Mouse (Mus musculus) v-Abl transformed pro-B cells (cell line): ENCODE measurements around the gene Abhd8.

Experiments
- in situ Hi-C, 2 experiments: fragments of 400-800 bp; cut with MboI; formaldehyde crosslinking; loops; one replicate each; pipeline ENCODE4 v1.15.1; 2025; ENCODE audit not compliant: unreplicated experiment in 2 of 2

Gene Abhd8

DNA sequence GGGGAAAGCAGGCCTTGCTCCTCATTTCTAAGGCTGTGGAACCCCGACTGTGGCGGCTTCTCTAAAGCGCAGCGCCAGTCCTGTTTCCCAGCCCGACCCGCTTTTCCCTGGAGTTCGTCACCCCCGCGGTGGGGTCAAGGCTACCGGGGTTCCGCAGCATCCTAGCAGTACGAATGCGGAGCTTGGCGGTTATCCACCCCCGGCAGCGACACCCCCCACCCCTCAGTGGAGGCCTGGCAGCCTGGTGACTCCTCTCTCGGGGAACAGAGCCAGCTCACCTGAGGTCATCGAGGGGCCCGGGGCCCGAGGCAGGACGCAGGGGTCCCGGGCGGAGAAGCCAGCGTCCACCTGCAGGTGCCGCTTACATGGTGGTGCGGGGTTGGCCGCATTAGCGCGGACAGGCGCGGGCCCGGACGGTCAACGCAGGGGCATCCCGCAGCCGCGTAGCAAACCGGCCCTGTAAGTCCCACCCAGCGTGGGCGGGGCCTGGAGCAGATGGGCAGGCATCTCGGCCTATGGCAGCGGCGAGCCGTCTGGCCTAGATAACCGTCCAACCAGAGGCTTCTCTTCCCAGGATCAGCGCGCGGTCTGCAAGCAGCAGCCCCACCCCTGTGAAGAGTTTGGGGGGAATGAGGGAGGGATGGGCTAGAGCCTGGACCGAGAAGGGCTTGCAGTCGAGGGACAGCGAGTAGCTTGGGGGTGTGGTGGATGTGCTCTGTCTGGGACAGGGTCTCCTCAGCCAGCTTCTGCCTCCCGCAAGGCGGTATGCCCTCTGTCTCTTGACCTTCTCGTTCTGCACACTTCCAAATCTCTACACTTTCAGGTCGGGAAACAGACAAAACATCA is at the start of gene Abhd8:
Abhd8 (minus strand) TSS at position 468 of the 846 bp plus-strand sequence.
- in situ Hi-C loops = no loop called here

DNA sequence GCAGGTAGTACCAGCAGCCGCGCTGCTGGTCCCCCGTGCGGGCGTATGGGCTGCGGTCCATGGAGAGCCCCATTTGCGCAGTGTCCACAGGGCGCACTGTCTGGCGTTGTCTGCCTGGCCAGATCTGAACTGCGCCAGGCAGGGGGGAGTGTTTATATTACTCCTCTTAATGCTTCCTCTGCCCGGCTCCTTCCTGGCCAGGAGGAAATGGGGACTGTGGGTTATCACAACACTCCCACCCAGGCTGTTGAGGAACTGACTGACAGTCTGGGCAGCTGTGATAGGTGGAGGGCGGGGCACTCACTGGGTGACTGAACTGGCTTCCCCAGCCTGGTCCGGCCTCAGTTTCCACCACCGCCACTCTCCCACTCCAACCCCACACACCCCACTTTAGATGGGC is 48.2 kb upstream of the Abhd8 start, which contains the start of gene Plvap:
Plvap (minus strand) TSS at position 109 of the 400 bp plus-strand sequence.
- in situ Hi-C loops = no loop called here

DNA sequence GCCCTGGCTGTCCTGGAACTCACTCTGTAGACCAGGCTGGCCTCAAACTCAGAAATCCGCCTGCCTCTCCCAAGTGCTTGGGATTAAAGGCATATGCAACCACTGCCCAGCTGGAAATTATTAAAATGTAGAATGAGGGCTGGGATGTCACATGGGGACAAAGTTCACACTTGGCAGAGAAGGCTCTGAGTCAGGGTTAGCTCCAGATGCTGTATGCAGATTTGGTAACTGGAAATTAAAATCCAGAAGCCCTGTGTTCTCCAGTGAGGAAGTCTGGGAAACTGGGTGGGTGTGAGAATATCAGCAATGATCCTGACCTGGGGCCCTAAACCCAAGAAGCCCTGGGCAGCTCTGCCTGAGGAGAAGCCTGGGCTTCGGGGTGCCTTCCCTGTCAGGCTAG is 45.9 kb upstream of the Abhd8 start:
- in situ Hi-C loops = no loop called here

DNA sequence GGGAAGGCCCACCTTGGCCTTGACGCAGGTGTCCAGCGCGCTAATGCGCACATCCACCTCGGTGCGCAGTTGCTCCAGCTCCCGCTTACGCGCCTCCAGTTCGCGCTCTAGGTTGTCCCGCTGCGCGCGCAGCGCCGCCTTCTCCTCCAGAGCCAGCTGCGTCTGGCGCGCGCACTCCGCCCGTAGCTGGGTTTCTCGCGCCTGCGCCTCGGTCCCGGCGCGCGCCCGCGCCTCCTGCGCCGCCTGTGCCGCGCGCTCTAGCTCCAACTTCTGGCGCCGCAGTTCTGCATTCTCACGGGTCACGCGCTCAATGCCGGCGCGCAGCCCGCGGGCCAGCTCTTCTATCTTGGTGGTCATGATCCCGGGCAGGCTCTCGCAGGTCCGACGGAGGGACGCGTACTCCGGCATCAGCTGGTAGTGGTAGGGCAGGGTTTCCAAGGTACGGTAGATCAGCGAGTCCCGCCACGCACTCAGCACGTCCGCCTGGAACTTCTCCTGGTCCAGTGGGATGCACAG is 44.2 kb upstream of the Abhd8 start:
- in situ Hi-C loops = no loop called here

DNA sequence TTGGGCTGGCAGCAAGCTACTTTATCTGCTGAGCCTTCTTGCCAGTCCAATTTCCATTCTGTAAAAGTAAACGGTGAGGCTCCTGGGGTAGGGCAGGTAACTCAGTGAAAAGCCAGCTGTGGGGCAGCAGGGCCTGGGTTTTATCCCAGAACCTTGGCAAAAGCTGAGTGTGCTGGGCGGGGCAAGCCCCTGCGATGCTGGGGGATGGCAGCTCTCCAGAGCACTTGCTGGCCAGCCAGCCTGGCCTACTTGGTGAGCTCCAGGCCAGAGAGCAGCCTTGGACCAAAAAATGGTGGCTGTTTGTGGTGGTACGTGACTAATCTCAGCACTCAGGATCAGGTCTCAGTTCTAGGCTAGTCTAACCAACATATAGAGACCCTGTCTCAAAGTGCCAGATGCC is 42.5 kb upstream of the Abhd8 start:
- in situ Hi-C loops = no loop called here

DNA sequence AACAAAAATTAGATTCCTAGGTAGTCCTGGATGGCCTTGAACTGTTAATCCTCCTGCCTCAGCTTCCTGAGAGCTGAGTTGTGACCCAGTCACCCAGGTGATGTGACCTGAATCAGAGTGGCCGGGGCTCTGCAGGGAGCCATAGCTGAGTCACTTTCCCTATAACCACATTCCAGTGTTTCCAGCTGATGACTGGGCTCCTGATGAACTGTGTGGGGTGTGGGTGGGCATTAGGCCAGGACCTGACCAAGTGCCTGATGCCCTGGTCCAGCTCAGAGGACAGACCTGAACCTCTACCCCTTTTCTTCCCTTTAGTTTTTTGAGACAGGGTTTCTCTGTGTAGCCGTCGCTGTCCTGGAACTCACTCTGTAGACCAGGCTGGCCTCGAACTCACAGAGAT is 41.9 kb upstream of the Abhd8 start:
- in situ Hi-C loops = no loop called here

DNA sequence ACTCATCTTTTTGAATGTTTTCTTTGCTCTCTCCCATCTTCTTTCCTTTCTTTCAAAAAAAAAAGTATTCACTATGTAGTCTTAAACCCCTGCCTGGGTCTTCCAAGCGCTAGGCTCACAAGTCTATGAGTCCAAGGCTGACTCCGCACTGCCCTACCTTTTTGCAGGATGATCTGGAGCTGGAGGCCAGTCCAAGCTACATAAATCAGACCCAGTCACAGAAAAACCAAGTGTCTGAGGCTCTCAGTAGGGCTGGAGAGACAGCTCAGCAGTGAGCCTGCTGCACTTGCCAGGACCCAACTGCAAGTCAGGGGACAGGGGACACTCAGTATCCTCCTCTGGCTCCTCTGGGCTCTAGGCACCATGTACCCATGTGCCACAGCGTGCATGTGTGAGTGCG is 40.9 kb upstream of the Abhd8 start:
- in situ Hi-C loops = no loop called here

DNA sequence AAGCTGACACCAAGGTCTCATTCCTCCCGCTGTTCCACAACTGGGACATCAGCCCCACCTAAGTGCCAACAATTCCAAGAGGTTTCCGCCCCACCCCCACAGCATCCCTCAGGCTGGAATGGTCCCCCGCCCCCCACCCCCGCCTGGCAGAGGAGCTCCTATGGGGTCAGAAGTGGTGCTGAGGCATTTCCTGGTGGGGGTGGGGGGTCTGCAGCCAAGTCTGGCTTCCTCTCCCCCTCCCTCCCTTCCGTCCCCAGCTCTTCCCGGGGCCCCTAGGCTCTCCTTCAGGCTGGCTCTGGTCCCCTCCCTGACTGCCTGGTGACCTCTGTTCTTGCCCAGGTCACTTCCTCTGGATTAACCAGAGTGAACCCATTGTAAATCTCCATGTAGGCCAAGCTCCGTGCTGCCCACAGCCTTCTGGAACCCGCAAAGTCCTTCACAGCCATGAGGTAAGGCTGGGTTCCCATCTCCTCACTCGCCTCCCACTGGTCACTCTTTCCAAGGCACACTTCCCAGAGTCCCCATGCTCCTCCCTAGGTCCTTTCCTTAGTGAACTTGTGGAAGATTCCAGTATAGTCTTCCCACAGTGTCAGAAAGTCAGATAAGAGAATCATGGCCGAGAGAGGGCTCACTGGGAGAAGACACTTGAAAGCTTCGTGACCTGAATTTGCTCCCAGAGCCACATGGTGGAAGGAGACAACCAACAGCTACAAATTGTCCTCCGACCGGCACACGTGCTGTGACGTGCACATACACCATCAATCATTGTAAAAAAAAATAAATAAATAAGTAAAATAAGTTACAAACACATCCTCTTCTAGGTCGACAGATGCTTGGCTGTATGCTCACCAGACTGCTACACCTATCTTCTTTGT is 35.6 kb upstream of the Abhd8 start:
- in situ Hi-C loops = no loop called here

DNA sequence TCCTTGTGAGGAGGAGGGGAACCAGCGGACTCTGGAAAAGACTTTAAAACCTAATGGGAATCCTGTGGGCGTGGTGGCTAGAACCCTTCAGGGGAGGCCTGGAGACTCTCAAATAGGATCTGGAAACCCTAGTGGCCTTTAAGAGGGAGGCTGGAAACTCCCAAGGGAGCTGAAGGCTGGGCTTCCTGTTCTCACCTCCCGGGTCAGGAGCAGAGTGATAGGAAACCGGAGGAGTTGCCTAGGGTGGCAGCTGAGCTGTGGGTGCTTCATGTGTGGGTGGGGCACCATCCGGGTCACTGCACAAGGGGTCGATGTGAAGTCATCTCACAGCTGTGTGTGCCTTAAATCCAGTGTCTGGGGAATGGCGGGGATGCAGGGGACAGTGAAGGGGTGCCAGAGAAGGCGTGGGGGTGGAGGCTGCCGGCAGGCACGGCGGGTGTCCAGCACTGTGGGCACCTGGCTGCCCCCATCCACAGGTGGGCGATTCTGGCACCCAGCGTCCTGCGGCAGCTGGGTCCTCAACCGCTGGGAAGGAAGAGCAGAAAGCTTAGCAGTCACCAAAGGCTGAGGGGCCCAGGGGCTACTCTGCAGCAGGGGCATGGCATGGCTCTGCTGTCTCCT is 34.5 kb upstream of the Abhd8 start:
- in situ Hi-C loops = no loop called here

DNA sequence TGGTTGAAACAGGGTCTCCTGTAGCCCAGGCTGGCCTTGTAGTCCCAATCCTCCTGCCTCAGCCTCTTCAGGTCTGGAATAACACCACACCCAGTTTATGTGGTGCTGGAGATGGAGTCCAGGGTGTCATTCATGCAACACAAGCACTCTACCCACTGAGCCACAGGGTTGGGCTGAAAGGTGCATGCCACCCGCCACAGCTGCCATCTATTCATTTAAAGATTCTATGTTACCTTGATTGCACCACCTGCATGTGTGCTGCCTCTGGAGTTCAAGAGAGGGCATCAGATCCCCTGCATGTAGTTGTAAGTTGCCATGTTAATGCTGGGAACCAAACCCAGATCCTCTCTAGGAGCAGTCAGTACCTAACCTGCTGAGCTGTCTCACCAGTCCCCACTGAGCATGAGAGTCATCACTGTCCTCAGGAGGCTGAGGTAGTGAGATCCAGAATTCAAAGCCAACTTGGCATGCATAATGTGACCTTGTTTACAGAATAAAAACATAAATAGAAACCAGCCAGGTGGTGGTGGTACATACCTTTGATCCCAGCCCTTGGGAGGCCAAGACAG is 33.7 kb upstream of the Abhd8 start:
- in situ Hi-C loops = no loop called here

DNA sequence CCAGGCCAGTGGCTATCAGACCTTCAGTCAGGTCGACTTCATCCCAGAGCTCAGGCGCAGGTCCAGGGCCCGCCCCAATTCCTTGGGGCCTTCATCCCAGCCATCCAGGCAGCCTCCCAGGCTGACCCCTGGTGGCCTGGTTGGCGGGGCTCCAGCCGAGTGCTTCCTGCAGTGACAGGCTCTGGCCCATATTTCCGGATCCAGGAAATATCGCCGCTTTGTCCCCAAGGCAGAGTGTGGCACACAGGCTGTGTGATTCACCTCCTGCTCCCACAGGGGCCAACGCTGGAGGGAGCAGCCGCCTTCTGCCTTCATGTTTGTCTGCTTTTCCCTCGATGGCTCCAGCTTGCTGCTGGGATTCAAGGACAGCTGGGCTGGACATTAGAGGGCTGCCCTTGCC is 33.0 kb upstream of the Abhd8 start:
- in situ Hi-C loops = no loop called here

DNA sequence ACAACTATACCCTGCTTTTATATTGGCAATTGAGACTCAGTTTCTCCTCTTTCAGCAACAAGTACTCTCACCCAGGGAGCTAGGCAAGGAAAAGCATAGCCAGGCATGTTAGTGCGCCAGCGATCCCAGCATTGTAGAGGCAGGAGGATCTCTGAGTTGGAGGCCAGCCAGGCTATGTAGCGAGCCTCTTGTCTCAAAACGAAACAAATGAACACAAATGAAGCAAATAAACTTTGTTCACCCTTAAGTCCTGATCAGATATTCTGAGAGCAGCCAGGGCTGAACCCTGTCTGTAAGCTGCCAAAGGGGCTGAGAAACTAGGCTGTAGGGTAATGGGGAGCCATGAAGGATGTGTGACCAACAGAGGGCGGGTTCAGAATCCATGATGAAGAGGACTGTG is 32.4 kb upstream of the Abhd8 start:
- in situ Hi-C loops = no loop called here

DNA sequence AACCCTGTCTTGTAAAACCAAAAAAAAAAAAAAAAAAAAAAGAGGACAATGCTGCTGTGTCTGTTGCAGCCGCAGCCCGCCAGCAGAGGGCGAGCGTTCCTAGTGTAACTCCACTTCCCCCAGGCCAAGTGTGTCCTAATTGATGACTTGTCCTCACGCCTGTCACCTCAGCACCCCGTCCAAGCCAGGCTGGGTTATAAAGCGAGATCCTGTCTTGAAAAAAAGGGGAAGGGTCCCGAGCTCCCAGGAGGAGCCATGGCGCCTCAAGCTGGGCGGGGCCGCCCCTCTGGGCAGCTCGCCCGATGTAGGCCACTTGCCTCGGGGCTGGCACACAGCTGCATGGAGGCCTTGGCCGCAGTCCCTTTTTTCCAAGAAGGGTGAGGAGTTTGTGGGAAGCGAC is 31.6 kb upstream of the Abhd8 start:
- in situ Hi-C loops = no loop called here

DNA sequence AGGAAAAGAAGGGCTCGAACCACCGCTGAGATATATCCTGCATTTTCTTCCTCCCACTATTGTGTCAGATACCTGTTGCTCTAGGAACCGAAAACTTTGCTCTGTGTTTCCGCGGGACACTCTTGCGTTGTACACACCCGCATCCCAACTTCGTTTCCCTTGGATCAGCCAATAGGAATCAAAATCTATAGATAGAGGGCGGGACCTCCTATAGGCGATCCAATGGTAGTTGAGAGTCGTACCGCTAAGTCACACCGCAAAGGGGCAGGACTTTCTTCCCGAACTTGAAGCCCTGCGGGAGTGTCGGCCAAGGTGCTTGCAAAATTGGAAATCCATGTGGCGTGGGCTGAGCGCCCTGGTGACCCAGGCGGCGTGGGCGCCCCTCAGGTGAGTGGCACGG is 25.0 kb upstream of the Abhd8 start:
- in situ Hi-C loops = no loop called here

DNA sequence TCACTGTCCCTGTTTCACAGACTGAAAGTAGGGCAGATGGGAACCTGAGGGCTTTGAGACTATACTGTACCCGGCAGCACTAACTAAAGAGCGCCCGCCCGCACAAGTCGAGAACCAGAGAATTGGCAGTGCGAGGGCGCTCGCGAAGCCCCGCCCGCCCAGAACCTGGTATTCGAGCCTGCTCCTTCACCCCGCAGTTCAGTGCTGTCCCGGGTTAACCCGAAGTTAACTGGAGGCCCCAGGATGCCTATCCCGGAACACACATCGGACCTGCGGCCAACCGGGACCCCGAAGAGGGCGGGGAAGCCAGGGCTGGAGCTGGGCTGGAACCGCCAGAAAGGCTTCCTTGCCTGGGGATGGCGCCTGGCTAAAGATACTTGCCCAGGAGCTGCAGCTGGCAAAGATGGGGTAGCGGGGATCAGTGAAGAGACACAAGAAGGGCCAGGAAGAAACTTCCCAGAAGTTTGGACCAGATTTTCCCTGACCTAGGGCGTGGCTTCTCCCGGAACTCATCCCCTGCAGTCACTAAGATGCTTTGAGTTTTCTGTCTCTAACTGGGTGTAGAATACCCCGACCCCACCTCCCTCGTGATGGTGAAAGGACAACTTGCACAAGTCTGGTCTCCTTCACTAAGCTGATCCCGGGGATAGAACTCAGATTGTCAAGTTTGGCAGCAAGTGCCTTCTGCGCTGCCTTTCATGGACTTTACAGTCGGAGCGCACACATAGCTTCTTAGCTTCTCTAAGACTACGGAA is 24.4 kb upstream of the Abhd8 start, which contains the start of gene Gtpbp3:
Gtpbp3 (plus strand) TSS at position 413 of the 755 bp plus-strand sequence.
- in situ Hi-C loops = no loop called here

DNA sequence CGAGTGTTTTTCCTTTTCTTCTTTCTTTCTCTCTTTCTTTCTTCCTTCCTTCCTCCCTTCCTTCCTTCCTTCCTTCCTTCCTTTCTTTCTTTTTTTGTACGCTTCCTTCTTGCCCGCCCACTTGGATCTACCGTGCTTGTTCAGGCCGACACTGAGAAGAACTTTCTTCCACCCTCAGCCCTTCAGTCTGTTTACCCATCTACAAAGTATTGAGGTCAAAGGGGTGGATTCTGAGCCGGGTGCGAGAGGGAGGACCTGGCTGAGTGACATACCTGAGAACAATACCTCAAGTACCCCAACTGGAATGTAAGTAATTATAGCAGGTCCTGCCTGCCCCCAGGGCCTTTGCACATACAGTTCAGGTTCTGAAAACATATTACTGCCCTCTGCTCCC is 22.7 kb upstream of the Abhd8 start:
- in situ Hi-C loops = no loop called here

DNA sequence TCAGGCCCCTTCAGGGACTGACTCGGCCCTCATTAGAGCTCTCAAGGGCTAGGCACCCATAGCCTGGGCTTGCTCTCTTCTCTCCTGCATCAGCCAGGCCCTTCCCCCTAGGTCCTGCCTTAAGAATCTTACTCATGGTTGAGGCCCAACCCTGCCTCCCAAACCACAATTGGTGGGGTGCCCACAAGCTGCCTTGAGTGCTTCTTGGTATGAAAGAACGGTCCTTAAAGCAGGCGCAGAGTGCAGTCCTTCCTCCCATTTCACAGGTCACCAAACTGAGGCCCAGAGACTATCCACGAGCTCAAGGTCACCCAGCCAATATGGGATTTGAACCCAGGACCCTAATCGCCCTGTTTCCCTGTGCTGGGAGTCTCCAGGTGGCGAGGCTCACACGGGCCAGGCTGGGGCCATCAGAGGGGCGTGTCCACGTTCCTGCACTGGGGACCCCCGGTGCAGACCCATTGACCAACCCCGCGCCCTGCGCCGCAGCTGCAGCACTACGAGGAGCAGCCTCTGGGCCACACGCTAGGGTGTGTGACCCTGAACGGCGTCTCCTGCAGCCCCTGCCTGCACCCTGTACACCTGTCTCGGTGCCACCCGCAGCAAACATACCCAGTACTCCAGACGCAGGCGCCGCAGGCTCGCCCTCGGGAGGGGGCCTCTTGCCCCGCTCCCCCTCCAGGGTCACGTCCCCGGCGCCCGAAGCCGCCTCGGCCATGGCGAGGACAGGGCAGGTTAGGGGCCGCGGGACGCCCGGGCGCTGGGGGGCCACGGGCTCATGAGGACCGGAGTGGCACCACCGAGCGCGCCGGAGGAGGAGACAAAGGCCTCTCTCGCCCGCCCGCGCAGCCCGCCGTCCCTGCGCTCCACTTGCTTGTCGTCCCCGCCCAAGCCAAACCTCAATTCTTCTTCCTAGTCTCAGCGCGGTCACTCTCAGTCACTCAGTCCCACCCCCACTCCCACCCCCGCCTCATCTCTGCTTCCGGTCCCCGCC is 22.0 kb upstream of the Abhd8 start, which contains the start of gene Ano8:
Ano8 (minus strand) TSS at position 822 of the 994 bp plus-strand sequence.
- in situ Hi-C loops = no loop called here

DNA sequence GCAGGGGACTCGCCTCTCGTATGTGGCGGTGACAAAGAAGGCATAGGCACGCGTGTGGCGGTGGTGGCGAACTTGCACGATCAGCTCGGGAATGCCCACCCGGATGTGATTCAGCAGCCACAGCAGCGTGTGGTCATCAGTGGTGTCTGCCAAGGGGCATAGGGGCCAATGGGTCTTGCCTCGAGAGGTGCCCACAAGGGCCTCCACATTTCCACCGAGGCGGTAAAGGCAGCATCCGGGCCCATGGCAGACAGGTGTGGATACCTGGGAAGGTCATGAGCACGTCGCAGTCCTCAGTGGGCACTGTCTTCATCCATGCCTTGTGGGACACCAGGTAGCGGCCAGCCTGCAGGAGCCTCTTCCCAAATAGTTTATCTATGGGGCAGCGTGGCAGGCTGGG is 21.3 kb upstream of the Abhd8 start:
- in situ Hi-C loops = no loop called here

DNA sequence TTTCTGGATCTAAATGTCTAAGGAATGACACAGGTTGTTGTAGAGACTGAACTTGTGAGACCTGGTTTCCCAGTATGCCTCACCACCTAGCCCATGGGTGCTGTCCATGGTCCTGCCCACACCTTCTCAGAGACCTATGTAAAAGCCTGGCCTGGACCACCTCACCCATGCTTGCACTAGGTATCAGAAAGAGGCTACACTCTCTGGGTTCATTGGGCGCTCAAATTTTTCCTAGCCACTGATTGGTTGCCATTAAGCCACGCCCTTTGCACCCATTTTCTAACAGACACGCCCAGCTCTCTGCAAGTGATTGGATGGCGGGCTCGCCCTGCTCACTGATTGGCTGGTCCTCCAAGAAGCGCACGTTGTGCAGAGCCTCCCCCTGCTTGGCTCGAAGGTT is 20.5 kb upstream of the Abhd8 start:
- in situ Hi-C loops = no loop called here
